1 mouse cellular context compared by ENCODE assay signal in genomic region chr5:124539905-124540304, GRCm38 (mm10).
TF ChIP-seq lines count a peak whose summit lies in the region.

No protein-coding gene starts in this region.

TF ChIP-seq in CH12.LX, 34 proteins besides CTCF, POLR2A, EP300 and RAD21:
- TF ChIP-seq ZNF384 (IDR thresholded peaks at IDR 0.05; ENCODE audit: low read depth, low read length) (no peak), MAX (IDR thresholded peaks at IDR 0.05; ENCODE audit: low read length) (no peak), SIN3A (IDR thresholded peaks at IDR 0.05; ENCODE audit: low read length) (no peak), MAZ (IDR thresholded peaks at IDR 0.05; ENCODE audit: low read depth, low read length) (no peak), BHLHE40 (IDR thresholded peaks at IDR 0.05; ENCODE audit: low read depth, low read length) (no peak), USF1 (IDR thresholded peaks at IDR 0.05; ENCODE audit: low read depth, low read length) (no peak), MAFK (IDR thresholded peaks at IDR 0.05; ENCODE audit: insufficient replicate concordance, low read length) (no peak), MXI1 (IDR thresholded peaks at IDR 0.05; ENCODE audit: low read depth, low read length) (no peak), PAX5 (IDR thresholded peaks at IDR 0.05; ENCODE audit: low read length) (no peak), ZC3H11A (IDR thresholded peaks at IDR 0.05; ENCODE audit: low read depth, low read length) (no peak), ELF1 (IDR thresholded peaks at IDR 0.05; ENCODE audit: low read depth, low read length) (no peak), TCF12 (IDR thresholded peaks at IDR 0.05; ENCODE audit: low read depth, low read length) (no peak), IRF4 (IDR thresholded peaks at IDR 0.05; ENCODE audit: low read depth, low read length) (no peak), JUN (IDR thresholded peaks at IDR 0.05; ENCODE audit: insufficient read depth, low read depth, low read length) (no peak), MYC (IDR thresholded peaks at IDR 0.05; ENCODE audit: low read depth, low read length) (no peak), HCFC1 (IDR thresholded peaks at IDR 0.05; ENCODE audit: low read depth, low read length) (no peak), RCOR1 (conservative IDR thresholded peaks at IDR 0.05; ENCODE audit: low read depth, low read length) (no peak)
